Mouse (Mus musculus): ENCODE measurements around the gene Cars. TPM values are rescaled to one million over a fixed set of nuclear protein-coding genes. Genes with fewer than 3 reads are reported as not detected.

The Cars gene
- polyA plus RNA-seq, 1 experiment, result 12.5 TPM

GRCm38 (mm10) chr7:143594865-143595264 lies 5.0 kb downstream of the Cars start:
- H3K36me3 ChIP-seq (ENCODE audit: control insufficient read depth), result peaks cover 91% of the 10 kb centered on the region
- H3K4me1 ChIP-seq (ENCODE audit: control insufficient read depth), result peaks cover 42% of the 10 kb centered on the region

GRCm38 (mm10) chr7:143592255-143592654 lies 7.6 kb downstream of the Cars start:
- TF ChIP-seq GATA1 (IDR thresholded peaks at IDR 0.05; ENCODE audit: low read length) (no peak), TAL1 (IDR thresholded peaks at IDR 0.05; ENCODE audit: low read length) (no peak)
- peaks cover 99% of the 10 kb centered on the region for H3K36me3 ChIP-seq (ENCODE audit: control insufficient read depth)

More at GRCm38 (mm10) chr7:143594865-143595264, 5.0 kb downstream of the Cars start:
- TF ChIP-seq TAL1 (IDR thresholded peaks at IDR 0.05; ENCODE audit: low read length) (no peak), GATA1 (IDR thresholded peaks at IDR 0.05; ENCODE audit: low read length) (no peak)
- Histone ChIP-seq H3K9me3 (ENCODE audit: control insufficient read depth, low read length) (no peaks in the 10 kb centered on the region), H3K27me3 (ENCODE audit: control insufficient read depth) (no peaks in the 10 kb centered on the region), H3K4me3 (replicated peaks) (no peak overlapping the region)

GRCm38 (mm10) chr7:143588006-143588405 lies 11.9 kb downstream of the Cars start:
- Histone ChIP-seq H3K4me3 (replicated peaks) (no peak overlapping the region), H3K9me3 (ENCODE audit: control insufficient read depth, low read length) (no peaks in the 10 kb centered on the region), H3K27me3 (ENCODE audit: control insufficient read depth) (no peaks in the 10 kb centered on the region), H3K36me3 (ENCODE audit: control insufficient read depth) (peaks cover 100% of the 10 kb centered on the region), H3K4me1 (ENCODE audit: control insufficient read depth) (peaks cover 6% of the 10 kb centered on the region)
- no peak for TF ChIP-seq GATA1 (IDR thresholded peaks at IDR 0.05; ENCODE audit: low read length)
- no peak for TF ChIP-seq TAL1 (IDR thresholded peaks at IDR 0.05; ENCODE audit: low read length)

More at GRCm38 (mm10) chr7:143592255-143592654, 7.6 kb downstream of the Cars start:
- H3K27me3 ChIP-seq (ENCODE audit: control insufficient read depth), result no peaks in the 10 kb centered on the region
- peaks cover 24% of the 10 kb centered on the region for H3K4me1 ChIP-seq (ENCODE audit: control insufficient read depth)
- no peak overlapping the region for H3K4me3 ChIP-seq (replicated peaks)
- no peaks in the 10 kb centered on the region for H3K9me3 ChIP-seq (ENCODE audit: control insufficient read depth, low read length)

- no peak overlapping the region for H3K4me3 ChIP-seq (replicated peaks)
- H3K4me1 ChIP-seq (ENCODE audit: control insufficient read depth), result peaks cover 6% of the 10 kb centered on the region
- peaks cover 100% of the 10 kb centered on the region for H3K36me3 ChIP-seq (ENCODE audit: control insufficient read depth)
- no peaks in the 10 kb centered on the region for H3K27me3 ChIP-seq (ENCODE audit: control insufficient read depth)
- H3K9me3 ChIP-seq (ENCODE audit: control insufficient read depth, low read length), result no peaks in the 10 kb centered on the region
- no peak for TF ChIP-seq TAL1 (IDR thresholded peaks at IDR 0.05; ENCODE audit: low read length)
- TF ChIP-seq GATA1 (IDR thresholded peaks at IDR 0.05; ENCODE audit: low read length), result no peak
Observed at GRCm38 (mm10) chr7:143587586-143587985, 12.3 kb downstream of the Cars start.

GRCm38 (mm10) chr7:143583956-143584355 lies 15.9 kb downstream of the Cars start:
- no peak for TF ChIP-seq GATA1 (IDR thresholded peaks at IDR 0.05; ENCODE audit: low read length)
- no peak for TF ChIP-seq TAL1 (IDR thresholded peaks at IDR 0.05; ENCODE audit: low read length)
- no peaks in the 10 kb centered on the region for H3K4me1 ChIP-seq (ENCODE audit: control insufficient read depth)
- no peaks in the 10 kb centered on the region for H3K27me3 ChIP-seq (ENCODE audit: control insufficient read depth)
- no peak overlapping the region for H3K4me3 ChIP-seq (replicated peaks)
- H3K36me3 ChIP-seq (ENCODE audit: control insufficient read depth), result peaks cover 100% of the 10 kb centered on the region
- no peaks in the 10 kb centered on the region for H3K9me3 ChIP-seq (ENCODE audit: control insufficient read depth, low read length)

- TF ChIP-seq TAL1 (IDR thresholded peaks at IDR 0.05; ENCODE audit: low read length) (no peak), GATA1 (IDR thresholded peaks at IDR 0.05; ENCODE audit: low read length) (no peak)
- H3K4me3 ChIP-seq (replicated peaks), result no peak overlapping the region
- H3K4me1 ChIP-seq (ENCODE audit: control insufficient read depth), result no peaks in the 10 kb centered on the region
- H3K36me3 ChIP-seq (ENCODE audit: control insufficient read depth), result peaks cover 100% of the 10 kb centered on the region
- no peaks in the 10 kb centered on the region for H3K27me3 ChIP-seq (ENCODE audit: control insufficient read depth)
- no peaks in the 10 kb centered on the region for H3K9me3 ChIP-seq (ENCODE audit: control insufficient read depth, low read length)
Observed at GRCm38 (mm10) chr7:143583025-143583424, 16.9 kb downstream of the Cars start.

- H3K4me3 ChIP-seq (replicated peaks), result no peak overlapping the region
- H3K36me3 ChIP-seq (ENCODE audit: control insufficient read depth), result peaks cover 99% of the 10 kb centered on the region
- TF ChIP-seq GATA1 (IDR thresholded peaks at IDR 0.05; ENCODE audit: low read length) (no peak), TAL1 (IDR thresholded peaks at IDR 0.05; ENCODE audit: low read length) (no peak)
- H3K9me3 ChIP-seq (ENCODE audit: control insufficient read depth, low read length), result no peaks in the 10 kb centered on the region
- H3K27me3 ChIP-seq (ENCODE audit: control insufficient read depth), result no peaks in the 10 kb centered on the region
- no peaks in the 10 kb centered on the region for H3K4me1 ChIP-seq (ENCODE audit: control insufficient read depth)
Observed at GRCm38 (mm10) chr7:143575751-143576150, 24.1 kb downstream of the Cars start.

- peak; percentile 80 for TF ChIP-seq GATA1 (IDR thresholded peaks at IDR 0.05; ENCODE audit: low read length)
- peak; percentile 74 for TF ChIP-seq TAL1 (IDR thresholded peaks at IDR 0.05; ENCODE audit: low read length)
- H3K4me3 ChIP-seq (replicated peaks), result peak overlapping the region; percentile 4
- peaks cover 44% of the 10 kb centered on the region for H3K4me1 ChIP-seq (ENCODE audit: control insufficient read depth)
- H3K9me3 ChIP-seq (ENCODE audit: control insufficient read depth, low read length), result no peaks in the 10 kb centered on the region
- H3K36me3 ChIP-seq (ENCODE audit: control insufficient read depth), result peaks cover 100% of the 10 kb centered on the region
- no peaks in the 10 kb centered on the region for H3K27me3 ChIP-seq (ENCODE audit: control insufficient read depth)
Observed at GRCm38 (mm10) chr7:143565648-143566039, 34.2 kb downstream of the Cars start.

GRCm38 (mm10) chr7:143565015-143565647 lies 34.8 kb downstream of the Cars start:
- no peaks in the 10 kb centered on the region for H3K27me3 ChIP-seq (ENCODE audit: control insufficient read depth)
- no peaks in the 10 kb centered on the region for H3K9me3 ChIP-seq (ENCODE audit: control insufficient read depth, low read length)
- H3K36me3 ChIP-seq (ENCODE audit: control insufficient read depth), result peaks cover 100% of the 10 kb centered on the region
- peaks cover 44% of the 10 kb centered on the region for H3K4me1 ChIP-seq (ENCODE audit: control insufficient read depth)
- TF ChIP-seq TAL1 (IDR thresholded peaks at IDR 0.05; ENCODE audit: low read length) (no peak), GATA1 (IDR thresholded peaks at IDR 0.05; ENCODE audit: low read length) (no peak)
- H3K4me3 ChIP-seq (replicated peaks), result no peak overlapping the region

Data from erythroblast, embryonic 14.5 days (primary cell).